Mouse (Mus musculus): ENCODE measurements around the gene Rpl15. TPM values are rescaled to one million over a fixed set of nuclear protein-coding genes. Genes with fewer than 3 reads are reported as not detected.
A peak's percentile ranks its signal among the peaks of the same experiment; 100 is the strongest.

Gene Rpl15
- polyA plus RNA-seq, 1 experiment from 2014 or later: 403 TPM

GRCm38 (mm10) chr14:18297441-18297840, 26.2 kb upstream of the Rpl15 start:
- Histone ChIP-seq H3K4me3 (ENCODE audit: low read depth, low read length) (no peak overlapping the region), H3K4me2 (no peak overlapping the region), H3K4me1 (ENCODE audit: control insufficient read depth, insufficient read depth, low read length) (no peaks in the 10 kb centered on the region), H3K27me3 (ENCODE audit: control insufficient read depth, insufficient read depth, low read length) (no peaks in the 10 kb centered on the region), H3K9ac (ENCODE audit: low read length) (no peak overlapping the region), H3K9me3 (ENCODE audit: control insufficient read depth, low read length) (no peaks in the 10 kb centered on the region), H3K27ac (ENCODE audit: low read depth, low read length) (no peak overlapping the region), H3K36me3 (ENCODE audit: control insufficient read depth, insufficient read depth, low read length) (no peaks in the 10 kb centered on the region)
- 89% methylated on average over 2 of the region's 2 CpGs for WGBS
- DNase-seq (ENCODE audit: low spot score, missing footprints) (no peak), ATAC-seq (ENCODE audit: low FRiP score) (no peak)

GRCm38 (mm10) chr14:18292578-18292977, 21.4 kb upstream of the Rpl15 start:
- Histone ChIP-seq H3K36me3 (ENCODE audit: control insufficient read depth, insufficient read depth, low read length) (no peaks in the 10 kb centered on the region), H3K4me2 (no peak overlapping the region), H3K9me3 (ENCODE audit: control insufficient read depth, low read length) (no peaks in the 10 kb centered on the region), H3K4me3 (ENCODE audit: low read depth, low read length) (no peak overlapping the region), H3K9ac (ENCODE audit: low read length) (no peak overlapping the region), H3K4me1 (ENCODE audit: control insufficient read depth, insufficient read depth, low read length) (no peaks in the 10 kb centered on the region), H3K27me3 (ENCODE audit: control insufficient read depth, insufficient read depth, low read length) (no peaks in the 10 kb centered on the region), H3K27ac (ENCODE audit: low read depth, low read length) (no peak overlapping the region)
- DNase-seq (ENCODE audit: low spot score, missing footprints): no peak
- ATAC-seq (ENCODE audit: low FRiP score): no peak
- 88% methylated on average over 3 of the region's 3 CpGs for whole genome bisulfite sequencing

- H3K36me3 ChIP-seq (ENCODE audit: control insufficient read depth, insufficient read depth, low read length): no peaks in the 10 kb centered on the region
- no peak for DNase-seq (ENCODE audit: low spot score, missing footprints)
- ATAC-seq (ENCODE audit: low FRiP score): no peak
- WGBS: 90% methylated on average over 3 of the region's 3 CpGs
- no peak overlapping the region for H3K9ac ChIP-seq (ENCODE audit: low read length)
- H3K27me3 ChIP-seq (ENCODE audit: control insufficient read depth, insufficient read depth, low read length): no peaks in the 10 kb centered on the region
- no peak overlapping the region for H3K4me2 ChIP-seq
- H3K4me1 ChIP-seq (ENCODE audit: control insufficient read depth, insufficient read depth, low read length): no peaks in the 10 kb centered on the region
- no peaks in the 10 kb centered on the region for H3K9me3 ChIP-seq (ENCODE audit: control insufficient read depth, low read length)
- H3K27ac ChIP-seq (ENCODE audit: low read depth, low read length): no peak overlapping the region
- no peak overlapping the region for H3K4me3 ChIP-seq (ENCODE audit: low read depth, low read length)
These were observed 20.9 kb upstream of the Rpl15 start for GRCm38 (mm10) chr14:18292111-18292510.

GRCm38 (mm10) chr14:18287391-18287790, 16.2 kb upstream of the Rpl15 start:
- WGBS: 90% methylated on average over 2 of the region's 2 CpGs
- Histone ChIP-seq H3K27me3 (ENCODE audit: control insufficient read depth, insufficient read depth, low read length) (no peaks in the 10 kb centered on the region), H3K27ac (ENCODE audit: low read depth, low read length) (no peak overlapping the region), H3K9ac (ENCODE audit: low read length) (no peak overlapping the region), H3K4me2 (no peak overlapping the region), H3K4me3 (ENCODE audit: low read depth, low read length) (no peak overlapping the region), H3K4me1 (ENCODE audit: control insufficient read depth, insufficient read depth, low read length) (no peaks in the 10 kb centered on the region), H3K9me3 (ENCODE audit: control insufficient read depth, low read length) (no peaks in the 10 kb centered on the region), H3K36me3 (ENCODE audit: control insufficient read depth, insufficient read depth, low read length) (no peaks in the 10 kb centered on the region)
- ATAC-seq (ENCODE audit: low FRiP score): no peak
- DNase-seq (ENCODE audit: low spot score, missing footprints): no peak

- no peak overlapping the region for H3K4me3 ChIP-seq (ENCODE audit: low read depth, low read length)
- 95% methylated on average over 2 of the region's 2 CpGs for WGBS
- DNase-seq (ENCODE audit: low spot score, missing footprints) (peak; percentile 73), ATAC-seq (ENCODE audit: low FRiP score) (no peak)
- H3K4me2 ChIP-seq: no peak overlapping the region
- no peak overlapping the region for H3K27ac ChIP-seq (ENCODE audit: low read depth, low read length)
- no peaks in the 10 kb centered on the region for H3K4me1 ChIP-seq (ENCODE audit: control insufficient read depth, insufficient read depth, low read length)
- H3K27me3 ChIP-seq (ENCODE audit: control insufficient read depth, insufficient read depth, low read length): no peaks in the 10 kb centered on the region
- H3K9me3 ChIP-seq (ENCODE audit: control insufficient read depth, low read length): no peaks in the 10 kb centered on the region
- H3K36me3 ChIP-seq (ENCODE audit: control insufficient read depth, insufficient read depth, low read length): no peaks in the 10 kb centered on the region
- H3K9ac ChIP-seq (ENCODE audit: low read length): no peak overlapping the region
These were observed 15.2 kb upstream of the Rpl15 start for GRCm38 (mm10) chr14:18286441-18286840.

GRCm38 (mm10) chr14:18285476-18285875, 14.3 kb upstream of the Rpl15 start:
- Histone ChIP-seq H3K27me3 (ENCODE audit: control insufficient read depth, insufficient read depth, low read length) (no peaks in the 10 kb centered on the region), H3K36me3 (ENCODE audit: control insufficient read depth, insufficient read depth, low read length) (no peaks in the 10 kb centered on the region), H3K4me3 (ENCODE audit: low read depth, low read length) (no peak overlapping the region), H3K27ac (ENCODE audit: low read depth, low read length) (no peak overlapping the region), H3K9me3 (ENCODE audit: control insufficient read depth, low read length) (no peaks in the 10 kb centered on the region), H3K4me2 (no peak overlapping the region), H3K4me1 (ENCODE audit: control insufficient read depth, insufficient read depth, low read length) (no peaks in the 10 kb centered on the region), H3K9ac (ENCODE audit: low read length) (no peak overlapping the region)
- 94% methylated on average over 3 of the region's 3 CpGs for WGBS
- ATAC-seq (ENCODE audit: low FRiP score) (no peak), DNase-seq (ENCODE audit: low spot score, missing footprints) (no peak)

- no peak overlapping the region for H3K4me2 ChIP-seq
- no peaks in the 10 kb centered on the region for H3K27me3 ChIP-seq (ENCODE audit: control insufficient read depth, insufficient read depth, low read length)
- H3K36me3 ChIP-seq (ENCODE audit: control insufficient read depth, insufficient read depth, low read length): no peaks in the 10 kb centered on the region
- ATAC-seq (ENCODE audit: low FRiP score) (no peak), DNase-seq (ENCODE audit: low spot score, missing footprints) (no peak)
- H3K9ac ChIP-seq (ENCODE audit: low read length): no peak overlapping the region
- H3K9me3 ChIP-seq (ENCODE audit: control insufficient read depth, low read length): no peaks in the 10 kb centered on the region
- no peak overlapping the region for H3K4me3 ChIP-seq (ENCODE audit: low read depth, low read length)
- 83% methylated on average over 2 of the region's 2 CpGs for WGBS
- no peak overlapping the region for H3K27ac ChIP-seq (ENCODE audit: low read depth, low read length)
- H3K4me1 ChIP-seq (ENCODE audit: control insufficient read depth, insufficient read depth, low read length): no peaks in the 10 kb centered on the region
These were observed 13.4 kb upstream of the Rpl15 start for GRCm38 (mm10) chr14:18284581-18284980.

GRCm38 (mm10) chr14:18280375-18280774, 9.2 kb upstream of the Rpl15 start:
- Histone ChIP-seq H3K27ac (ENCODE audit: low read depth, low read length) (no peak overlapping the region), H3K4me1 (ENCODE audit: control insufficient read depth, insufficient read depth, low read length) (no peaks in the 10 kb centered on the region), H3K36me3 (ENCODE audit: control insufficient read depth, insufficient read depth, low read length) (peaks cover 4% of the 10 kb centered on the region; the same call in 1 of the 2 replicates), H3K9ac (ENCODE audit: low read length) (no peak overlapping the region), H3K4me3 (ENCODE audit: low read depth, low read length) (no peak overlapping the region), H3K27me3 (ENCODE audit: control insufficient read depth, insufficient read depth, low read length) (no peaks in the 10 kb centered on the region), H3K9me3 (ENCODE audit: control insufficient read depth, low read length) (no peaks in the 10 kb centered on the region), H3K4me2 (no peak overlapping the region)
- no peak for ATAC-seq (ENCODE audit: low FRiP score)
- DNase-seq (ENCODE audit: low spot score, missing footprints): no peak
- 90% methylated on average over 5 of the region's 5 CpGs for WGBS

- ATAC-seq (ENCODE audit: low FRiP score) (no peak), DNase-seq (ENCODE audit: low spot score, missing footprints) (no peak)
- no peak overlapping the region for H3K9ac ChIP-seq (ENCODE audit: low read length)
- WGBS: 62% methylated on average over 1 of the region's 1 CpGs
- no peaks in the 10 kb centered on the region for H3K9me3 ChIP-seq (ENCODE audit: control insufficient read depth, low read length)
- no peak overlapping the region for H3K4me2 ChIP-seq
- no peak overlapping the region for H3K4me3 ChIP-seq (ENCODE audit: low read depth, low read length)
- no peaks in the 10 kb centered on the region; the same call in 1 of the 2 replicates for H3K4me1 ChIP-seq (ENCODE audit: control insufficient read depth, insufficient read depth, low read length)
- peaks cover 4% of the 10 kb centered on the region; the same call in 1 of the 2 replicates for H3K36me3 ChIP-seq (ENCODE audit: control insufficient read depth, insufficient read depth, low read length)
- H3K27me3 ChIP-seq (ENCODE audit: control insufficient read depth, insufficient read depth, low read length): no peaks in the 10 kb centered on the region
- H3K27ac ChIP-seq (ENCODE audit: low read depth, low read length): no peak overlapping the region
These were observed 3.3 kb upstream of the Rpl15 start for GRCm38 (mm10) chr14:18274526-18274925.

GRCm38 (mm10) chr14:18271666-18272065, 475 bp upstream of the Rpl15 start:
- WGBS: 15% methylated on average over 7 of the region's 7 CpGs
- Histone ChIP-seq H3K4me3 (ENCODE audit: low read depth, low read length) (peak overlapping the region; percentile 92), H3K9me3 (ENCODE audit: control insufficient read depth, low read length) (no peaks in the 10 kb centered on the region), H3K36me3 (ENCODE audit: control insufficient read depth, insufficient read depth, low read length) (peaks cover 5% of the 10 kb centered on the region; the same call in 1 of the 2 replicates), H3K9ac (ENCODE audit: low read length) (peak overlapping the region; percentile 71; the same call in 1 of the 2 replicates), H3K4me1 (ENCODE audit: control insufficient read depth, insufficient read depth, low read length) (peaks cover 2% of the 10 kb centered on the region; the same call in 1 of the 2 replicates), H3K27me3 (ENCODE audit: control insufficient read depth, insufficient read depth, low read length) (no peaks in the 10 kb centered on the region), H3K27ac (ENCODE audit: low read depth, low read length) (no peak overlapping the region), H3K4me2 (peak overlapping the region; percentile 67)
- DNase-seq (ENCODE audit: low spot score, missing footprints) (no peak), ATAC-seq (ENCODE audit: low FRiP score) (no peak)
